Mouse (Mus musculus) cortical plate, adult 2 months (tissue): ENCODE results near the gene Fbxo45. TPM values are rescaled to one million over a fixed set of nuclear protein-coding genes. Genes with fewer than 3 reads are reported as not detected.
A peak's percentile ranks its signal among the peaks of the same experiment; 100 is the strongest.

Source experiments
- H3K27ac ChIP-seq: fragments of 200-500 bp; 2 replicates; pipeline ENCODE4 v1.5.1; 2012; ENCODE audit warnings: low read length, control low read depth, inconsistent platforms; ENCODE audit not compliant: insufficient read depth
- H3K4me1 ChIP-seq: fragments of 200-500 bp; 2 replicates; pipeline ENCODE4 v1.6.1; 2011; ENCODE audit warnings: low read length; ENCODE audit not compliant: control insufficient read depth, insufficient read depth
- H3K4me3 ChIP-seq: fragments of 200-500 bp; 2 replicates; pipeline ENCODE4 v1.5.1; 2011; ENCODE audit warnings: mild to moderate bottlenecking, low read length, control low read depth; ENCODE audit not compliant: insufficient read depth
- CTCF ChIP-seq: fragments of 200-500 bp; IDR thresholded peaks from 2 replicates; pipeline ENCODE4 v1.5.1; 2011; ENCODE audit warnings: mild to moderate bottlenecking, control low read depth, low read length; ENCODE audit not compliant: insufficient read depth; ENCODE audit errors: extremely low read depth
- POLR2A ChIP-seq: fragments of 200-500 bp; IDR thresholded peaks from 2 replicates; pipeline ENCODE4 v1.6.1; 2011; ENCODE audit warnings: mild to moderate bottlenecking, low read length, control low read depth; ENCODE audit not compliant: insufficient read depth; ENCODE audit errors: extremely low read depth
- polyA plus RNA-seq: library from polyadenylated mRNA; depleted of rRNA; stranded (reverse); fragments of >200 nt; gene quantifications from 2 replicates; pipeline ENCODE4 v1.2.3, GENCODE M21; 2012; rRNA removed

Gene Fbxo45
- polyA plus RNA-seq: 24.8 and 27.0 TPM in 2 replicates

DNA sequence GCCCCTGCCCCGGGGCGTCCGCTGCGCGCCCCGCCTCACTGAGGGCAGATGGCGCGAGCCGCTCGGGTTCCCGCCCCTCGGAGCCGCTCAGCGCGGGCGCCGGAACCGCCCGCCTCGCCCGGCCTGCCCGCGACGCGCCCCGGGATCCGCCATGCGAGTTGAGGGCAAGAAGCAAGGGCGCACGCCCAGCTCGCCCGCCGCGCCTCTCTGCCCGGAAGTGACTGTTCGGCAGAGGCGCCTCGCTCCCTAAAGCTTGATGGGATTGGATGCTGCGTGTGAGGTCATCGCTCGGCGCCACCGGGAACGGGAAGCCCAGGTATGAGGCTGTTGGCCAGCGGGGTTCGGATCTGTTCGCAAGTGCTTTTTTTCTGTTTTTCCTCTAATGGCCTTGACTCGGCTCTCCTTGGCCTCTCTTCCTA is at the start of gene Fbxo45, which contains the start of gene Wdr53:
Fbxo45 (minus strand) TSS at position 207 of the 419 bp plus-strand sequence.
Wdr53 (plus strand) TSS at position 276 of the 419 bp plus-strand sequence.
- H3K4me3 ChIP-seq: peak within 1 kb of the TSS; percentile 70

DNA sequence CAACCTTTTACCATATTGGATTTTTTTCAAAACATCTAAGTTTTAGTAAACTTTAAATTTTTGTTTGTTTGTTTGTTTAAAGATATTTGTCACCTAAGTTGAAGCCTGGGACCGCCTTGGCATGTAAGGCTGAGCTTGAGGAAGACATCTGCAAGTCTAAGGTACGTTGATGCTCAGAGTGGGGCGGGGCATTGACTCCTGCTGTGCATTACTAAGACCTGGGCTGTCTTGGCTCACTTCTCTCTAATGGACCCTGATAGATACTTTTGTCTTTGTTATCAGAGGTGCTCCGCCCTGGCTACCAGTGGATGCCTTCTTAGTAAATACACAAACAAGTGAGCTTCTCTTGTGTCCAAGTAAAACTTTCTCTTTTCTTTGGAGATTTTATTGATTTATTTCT is 44.9 kb upstream of the Fbxo45 start:
- no peak for TF ChIP-seq POLR2A
- H3K4me3 ChIP-seq: no peak overlapping the region
- H3K4me1 ChIP-seq: no peaks in the 10 kb centered on the region
- no peak overlapping the region for H3K27ac ChIP-seq

More for the DNA sequence above, at the start of gene Fbxo45, which contains the start of gene Wdr53:
- Histone ChIP-seq H3K4me1 (peaks cover 6% of the 10 kb centered on the region; the same call in 1 of the 2 replicates), H3K27ac (no peak within 1 kb of the TSS; the same call in 1 of the 2 replicates)
- TF ChIP-seq CTCF (no peak), POLR2A (peak; percentile 84)

DNA sequence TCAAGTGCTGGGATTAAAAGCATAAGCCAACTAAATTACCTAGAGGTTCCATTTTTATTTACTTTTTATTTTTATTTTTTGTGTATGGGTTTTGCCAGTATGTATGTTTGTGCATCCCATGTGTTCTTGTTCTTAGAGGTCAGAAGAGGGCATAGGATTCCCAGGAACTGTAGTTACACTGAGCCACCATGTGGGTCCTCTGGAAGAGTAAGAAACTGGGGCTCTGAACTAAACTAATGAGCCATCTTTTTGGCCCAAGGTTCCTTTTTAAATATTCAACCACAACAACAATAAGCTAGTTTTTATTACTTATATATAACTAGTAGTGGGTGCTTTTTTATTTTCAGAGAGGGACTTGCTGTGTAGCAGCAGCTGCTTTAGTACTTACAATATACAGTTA is 35.6 kb upstream of the Fbxo45 start:
- Histone ChIP-seq H3K4me1 (peaks cover 6% of the 10 kb centered on the region), H3K4me3 (no peak overlapping the region)
- TF ChIP-seq CTCF: no peak
- TF ChIP-seq POLR2A: no peak

GRCm38 (mm10) chr16:32280211-32280610 is 33.3 kb upstream of the Fbxo45 start:
- no peak for TF ChIP-seq POLR2A
- no peak for TF ChIP-seq CTCF
- no peak overlapping the region for H3K27ac ChIP-seq
- H3K4me3 ChIP-seq: no peak overlapping the region; the same call in 1 of the 2 replicates

More for the DNA sequence above, 35.6 kb upstream of the Fbxo45 start:
- no peak overlapping the region for H3K27ac ChIP-seq

GRCm38 (mm10) chr16:32278396-32278795 is 31.4 kb upstream of the Fbxo45 start:
- peak overlapping the region; percentile 87 for H3K4me3 ChIP-seq
- peaks cover 6% of the 10 kb centered on the region for H3K4me1 ChIP-seq
- TF ChIP-seq CTCF (no peak), POLR2A (no peak)
- no peak overlapping the region for H3K27ac ChIP-seq

More at GRCm38 (mm10) chr16:32280211-32280610, 33.3 kb upstream of the Fbxo45 start:
- H3K4me1 ChIP-seq: peaks cover 6% of the 10 kb centered on the region

DNA sequence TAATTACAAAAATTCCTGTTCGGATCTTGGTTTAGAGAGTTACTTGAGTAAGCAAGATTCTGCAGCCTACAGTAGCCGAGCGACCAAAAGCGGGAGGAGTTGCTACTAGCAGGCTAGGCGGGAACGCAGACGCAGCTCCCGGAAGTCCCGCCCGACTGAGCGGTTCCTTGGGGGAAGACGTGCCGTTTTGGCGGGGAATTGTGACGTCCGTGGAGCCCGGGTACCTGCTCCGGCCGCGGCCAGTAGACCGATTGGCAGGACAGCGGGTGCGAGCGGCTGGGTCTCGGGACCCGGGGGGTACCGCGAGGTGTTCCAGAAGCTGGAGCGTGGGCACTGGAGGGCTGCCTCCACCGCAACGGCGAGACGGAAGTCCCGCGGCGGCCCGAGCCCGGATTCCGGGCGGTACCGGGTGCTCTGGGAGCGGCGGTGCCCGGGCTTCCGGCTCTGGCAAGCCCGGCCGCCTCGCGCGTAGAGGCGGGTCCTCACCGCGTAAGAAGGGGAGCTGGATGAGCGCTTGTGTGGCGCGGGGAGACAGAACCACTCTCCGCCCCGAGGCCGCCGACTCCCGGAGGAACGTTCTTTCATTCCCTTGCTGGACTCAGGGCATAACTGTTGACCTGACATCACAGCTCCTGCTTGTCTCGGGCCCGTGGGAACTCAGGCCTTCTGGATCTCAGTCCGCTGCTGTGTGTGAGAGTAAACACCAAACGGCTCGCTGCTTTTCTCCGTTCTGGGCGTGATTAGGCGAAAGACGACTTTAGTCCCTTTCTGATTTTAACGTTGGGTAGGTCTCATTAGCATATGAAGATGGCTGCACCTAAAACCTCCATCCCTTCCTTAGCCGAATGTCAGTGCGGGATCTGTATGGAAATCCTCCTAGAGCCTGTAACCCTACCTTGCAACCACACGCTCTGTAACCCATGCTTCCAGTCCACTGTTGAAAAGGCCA is 30.6 kb upstream of the Fbxo45 start, which contains the start of gene Rnf168:
Rnf168 (plus strand) TSS at position 152 of the 949 bp plus-strand sequence.
- TF ChIP-seq CTCF: no peak
- peak; percentile 65; the same call in 1 of the 2 replicates for TF ChIP-seq POLR2A
- H3K27ac ChIP-seq: peak within 1 kb of the TSS; percentile 73

DNA sequence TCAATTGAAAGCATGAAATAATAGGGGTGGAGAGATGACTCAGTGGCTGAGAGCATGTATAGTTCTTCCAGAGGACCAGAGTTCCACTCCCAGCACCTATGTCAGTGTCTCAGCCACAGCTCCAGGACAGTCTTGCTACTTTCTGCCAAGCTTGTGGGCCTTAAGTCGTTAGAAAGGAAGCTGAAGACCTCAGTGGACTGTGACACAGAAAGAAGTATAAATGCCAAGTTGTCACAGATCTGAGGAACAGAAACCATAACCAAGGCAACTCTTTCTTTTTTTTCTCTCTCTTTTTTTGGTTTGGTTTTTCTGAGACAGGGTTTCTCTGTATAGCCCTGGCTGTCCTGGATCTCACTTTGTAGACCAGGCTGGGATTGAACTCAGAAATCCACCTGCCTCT is 28.9 kb upstream of the Fbxo45 start:
- Histone ChIP-seq H3K4me3 (no peak overlapping the region), H3K4me1 (no peaks in the 10 kb centered on the region), H3K27ac (no peak overlapping the region)
- TF ChIP-seq CTCF: no peak
- no peak for TF ChIP-seq POLR2A

More for the DNA sequence above, 30.6 kb upstream of the Fbxo45 start, which contains the start of gene Rnf168:
- Histone ChIP-seq H3K4me1 (peaks cover 3% of the 10 kb centered on the region), H3K4me3 (peak within 1 kb of the TSS; percentile 87)

DNA sequence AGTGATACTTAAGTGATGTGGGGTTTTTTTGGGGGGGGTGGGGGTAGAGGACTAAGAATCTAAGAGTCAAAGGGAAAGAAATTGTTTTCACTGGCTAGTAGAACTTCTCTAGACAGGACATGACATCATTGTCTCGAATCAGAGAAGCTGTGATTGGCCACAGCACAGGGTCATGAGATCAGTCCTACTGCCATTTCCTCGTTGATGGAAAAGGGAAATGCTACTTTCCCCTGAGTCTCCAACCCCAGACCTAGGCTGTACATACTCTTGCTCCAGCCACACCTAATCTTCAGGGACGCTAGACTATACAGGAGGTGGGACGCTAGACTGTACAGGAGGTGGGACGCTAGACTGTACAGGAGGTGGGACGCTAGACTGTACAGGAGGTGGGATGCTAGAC is 28.1 kb upstream of the Fbxo45 start:
- Histone ChIP-seq H3K4me1 (no peaks in the 10 kb centered on the region), H3K27ac (no peak overlapping the region), H3K4me3 (no peak overlapping the region)
- TF ChIP-seq POLR2A (no peak), CTCF (no peak)

DNA sequence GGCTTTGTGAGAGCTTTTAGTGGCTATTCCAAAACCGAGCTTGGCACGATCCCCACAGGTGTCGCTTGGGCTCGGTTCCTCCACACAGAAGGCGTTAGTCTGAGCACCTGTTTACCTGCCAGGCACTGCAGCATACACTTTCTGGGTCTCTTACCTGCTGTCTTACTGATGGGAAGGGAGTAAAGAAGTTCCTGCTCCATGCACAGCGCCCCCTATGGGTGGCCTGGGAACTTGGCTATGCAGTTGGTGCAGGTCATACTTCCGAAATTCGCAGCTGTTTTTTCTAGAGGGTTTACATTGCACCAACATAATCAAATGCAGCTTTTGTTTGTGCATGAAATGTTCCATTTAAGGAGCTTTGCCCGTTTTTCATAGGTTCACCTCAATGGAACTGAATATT is 26.4 kb upstream of the Fbxo45 start:
- Histone ChIP-seq H3K4me1 (no peaks in the 10 kb centered on the region), H3K27ac (no peak overlapping the region)
- TF ChIP-seq CTCF (no peak), POLR2A (no peak)

More for the DNA sequence above, 26.4 kb upstream of the Fbxo45 start:
- no peak overlapping the region for H3K4me3 ChIP-seq
